Mouse (Mus musculus) hindbrain, embryonic 11.5 days (tissue): ENCODE data around the gene Pdzk1ip1. TPM values are rescaled to one million over a fixed set of nuclear protein-coding genes. Genes with fewer than 3 reads are reported as not detected.

ENCODE experiments used
- ATAC-seq: fragments of 200-750 bp; cut with Nextera tagmentation; 2 replicates; pipeline ENCODE4 v1.8.0; 2017; ENCODE audit warnings: mild to moderate bottlenecking, moderate TSS enrichment, moderate library complexity; ENCODE audit not compliant: low FRiP score
- DNase-seq: peaks from one replicate; pipeline ENCODE4 v3.0.0-alpha.2; 2015; ENCODE audit warnings: low spot score
- H3K27ac ChIP-seq: fragments of 300-500 bp; sonication (generic); 2 replicates; pipeline ENCODE4 v1.5.1; 2014; ENCODE audit warnings: mild to moderate bottlenecking, low read depth, low read length
- H3K27me3 ChIP-seq: fragments of 300-500 bp; sonication (generic); 2 replicates; pipeline ENCODE4 v1.6.1; 2014; ENCODE audit warnings: mild to moderate bottlenecking, low read length, moderate library complexity, mixed read lengths; ENCODE audit not compliant: control insufficient read depth, insufficient read depth
- H3K36me3 ChIP-seq: fragments of 300-500 bp; sonication (generic); 2 replicates; pipeline ENCODE4 v1.6.1; 2014; ENCODE audit warnings: mild to moderate bottlenecking, low read length, moderate library complexity, mixed read lengths; ENCODE audit not compliant: control insufficient read depth, insufficient read depth
- H3K4me1 ChIP-seq: fragments of 300-500 bp; sonication (generic); replicated peaks from 2 replicates; pipeline ENCODE4 v1.6.1; 2014; ENCODE audit warnings: low read length, mixed read lengths; ENCODE audit not compliant: control insufficient read depth, insufficient read depth
- H3K4me2 ChIP-seq: fragments of 300-500 bp; sonication (generic); replicated peaks from 2 replicates; pipeline ENCODE4 v1.6.1; 2014; ENCODE audit warnings: mild to moderate bottlenecking, low read depth, low read length
- H3K4me3 ChIP-seq: fragments of 300-500 bp; sonication (generic); 2 replicates; pipeline ENCODE4 v1.5.1; 2014; ENCODE audit warnings: low read depth, low read length
- H3K9ac ChIP-seq: fragments of 300-500 bp; sonication (generic); 2 replicates; pipeline ENCODE4 v1.6.1; 2014; ENCODE audit warnings: low read depth, low read length
- H3K9me3 ChIP-seq: fragments of 300-500 bp; sonication (generic); 2 replicates; pipeline ENCODE4 v1.6.1; 2016; ENCODE audit warnings: low read length; ENCODE audit not compliant: control insufficient read depth
- WGBS: fragments of 180-500 bp; shearing (Covaris S2); extraction: QIAGEN DNeasy Blood & Tissue Kit; methylation state at CpG from one replicate; pipeline ENCODE4 v1.1.7; 2014; 5-methylcytosine and 5-hydroxymethylcytosine counted together
- polyA plus RNA-seq: library from polyadenylated mRNA; unstranded; fragments of >200 nt; fragmentation: Nextera tagmentation; extraction: Ambion mirVana; gene quantifications from 2 replicates; pipeline ENCODE4 v1.2.1, GENCODE M21; 2014

Pdzk1ip1 gene
- polyA plus RNA-seq, 1 experiment from 2014 or later, result 12.8 TPM

DNA sequence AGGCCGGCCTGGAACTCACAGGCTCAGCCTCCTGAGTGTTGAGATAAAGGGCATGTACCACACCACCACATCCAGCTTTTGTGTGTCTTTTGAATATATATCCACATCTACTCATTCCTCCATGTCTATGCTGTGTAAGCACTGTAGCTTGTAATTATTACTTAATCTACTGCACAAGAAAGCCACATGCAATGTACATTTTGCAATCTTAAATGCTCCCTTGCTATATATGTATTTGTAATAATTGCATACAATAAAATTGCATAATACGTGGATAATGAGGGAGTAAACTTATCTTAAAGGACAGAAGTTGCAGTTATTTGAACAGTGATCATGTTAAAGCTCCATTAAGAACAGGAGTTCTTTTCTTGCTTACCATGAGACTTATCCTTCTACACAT is 32.7 kb downstream of the Pdzk1ip1 start:
- no peaks in the 10 kb centered on the region for H3K9me3 ChIP-seq
- H3K4me1 ChIP-seq, result no peaks in the 10 kb centered on the region
- no peak for DNase-seq
- H3K9ac ChIP-seq, result no peak overlapping the region
- no peaks in the 10 kb centered on the region for H3K36me3 ChIP-seq
- no peak overlapping the region for H3K4me2 ChIP-seq
- H3K4me3 ChIP-seq, result no peak overlapping the region
- H3K27me3 ChIP-seq, result no peaks in the 10 kb centered on the region
- H3K27ac ChIP-seq, result no peak overlapping the region
- WGBS, result 83% methylated on average over 2 of the region's 2 CpGs
- ATAC-seq, result no peak

- ATAC-seq, result no peak
- no peaks in the 10 kb centered on the region for H3K27me3 ChIP-seq
- H3K4me3 ChIP-seq, result no peak overlapping the region
- no peaks in the 10 kb centered on the region for H3K36me3 ChIP-seq
- no peaks in the 10 kb centered on the region for H3K9me3 ChIP-seq
- no peaks in the 10 kb centered on the region for H3K4me1 ChIP-seq
- no peak for DNase-seq
- H3K4me2 ChIP-seq, result no peak overlapping the region
- no peak overlapping the region for H3K9ac ChIP-seq
- H3K27ac ChIP-seq, result no peak overlapping the region
- 87% methylated on average over 5 of the region's 5 CpGs for WGBS
Observed at GRCm38 (mm10) chr4:115121608-115122007, 33.1 kb downstream of the Pdzk1ip1 start.

GRCm38 (mm10) chr4:115123507-115123906 is 35.0 kb downstream of the Pdzk1ip1 start:
- Histone ChIP-seq H3K27me3 (no peaks in the 10 kb centered on the region), H3K4me3 (no peak overlapping the region), H3K36me3 (no peaks in the 10 kb centered on the region), H3K9me3 (no peaks in the 10 kb centered on the region), H3K27ac (no peak overlapping the region), H3K9ac (no peak overlapping the region), H3K4me1 (no peaks in the 10 kb centered on the region), H3K4me2 (no peak overlapping the region)
- 77% methylated on average over 2 of the region's 2 CpGs for WGBS
- ATAC-seq (no peak), DNase-seq (no peak)

- H3K4me1 ChIP-seq, result no peaks in the 10 kb centered on the region
- H3K4me3 ChIP-seq, result no peak overlapping the region
- H3K9me3 ChIP-seq, result no peaks in the 10 kb centered on the region
- DNase-seq, result no peak
- H3K27me3 ChIP-seq, result no peaks in the 10 kb centered on the region
- H3K36me3 ChIP-seq, result no peaks in the 10 kb centered on the region
- no peak for ATAC-seq
- H3K27ac ChIP-seq, result no peak overlapping the region
- no peak overlapping the region for H3K4me2 ChIP-seq
- H3K9ac ChIP-seq, result no peak overlapping the region
Observed at GRCm38 (mm10) chr4:115124713-115125112, 36.2 kb downstream of the Pdzk1ip1 start.

- no peak for ATAC-seq
- DNase-seq, result peak; percentile 6
- no peak overlapping the region for H3K9ac ChIP-seq
- H3K4me3 ChIP-seq, result peak overlapping the region; percentile 41; the same call in 1 of the 2 replicates
- H3K4me1 ChIP-seq, result 0 out of 2 replicates have a peak, but pooled peaks cover 2% of the 10 kb centered on the region
- 7% methylated on average over 5 of the region's 5 CpGs for WGBS
- no peak overlapping the region for H3K27ac ChIP-seq
- H3K36me3 ChIP-seq, result no peaks in the 10 kb centered on the region
- peaks cover 11% of the 10 kb centered on the region for H3K27me3 ChIP-seq
- H3K4me2 ChIP-seq, result peak overlapping the region; percentile 87; the same call in 1 of the 2 replicates
- H3K9me3 ChIP-seq, result no peaks in the 10 kb centered on the region
Observed at GRCm38 (mm10) chr4:115133085-115133484, 44.6 kb downstream of the Pdzk1ip1 start.

DNA sequence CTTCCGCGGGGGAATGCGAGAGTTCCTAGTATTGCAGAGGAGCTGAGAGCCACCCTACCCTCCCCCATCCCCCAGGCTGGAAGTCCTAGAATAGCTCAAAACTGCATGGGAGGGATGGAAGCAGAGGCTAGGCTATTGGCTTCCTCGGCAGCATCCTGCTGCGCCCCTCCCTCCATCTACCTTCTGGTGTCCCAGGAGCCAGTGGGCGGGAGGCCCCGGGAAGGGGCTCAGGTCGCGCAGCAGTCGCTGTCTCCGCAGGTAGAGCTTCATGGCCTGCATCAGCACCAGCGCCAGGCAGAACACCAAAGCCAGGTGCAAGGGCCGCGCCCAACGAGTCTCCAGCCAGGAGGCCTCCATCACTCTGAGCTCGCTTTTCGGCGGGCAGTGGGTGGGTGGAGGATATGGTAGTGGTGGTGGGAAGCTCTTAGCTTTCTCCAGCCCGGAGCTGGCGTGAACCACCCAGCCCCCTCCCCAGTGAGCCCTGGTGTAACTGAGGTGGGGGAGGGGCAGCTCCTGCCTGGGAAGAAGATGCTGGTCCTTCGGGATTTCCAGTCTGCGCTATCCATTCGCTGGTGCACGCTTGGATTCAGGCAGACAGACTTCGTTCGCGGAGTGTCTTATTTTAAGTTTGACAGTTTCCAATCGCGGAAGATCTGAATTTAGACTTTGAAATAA is 45.2 kb downstream of the Pdzk1ip1 start, which contains the start of gene Cyp4x1:
Gene Cyp4x1, minus strand, starts transcription at position 661 of the 675 bp plus-strand sequence.
- ATAC-seq (peak; percentile 77), DNase-seq (peak; percentile 54)
- H3K4me2 ChIP-seq, result peak within 1 kb of the TSS; percentile 87
- WGBS, result 1% methylated on average over 29 of the region's 29 CpGs
- peak within 1 kb of the TSS; percentile 38 for H3K9ac ChIP-seq
- no peaks in the 10 kb centered on the region for H3K36me3 ChIP-seq
- H3K27ac ChIP-seq, result no peak within 1 kb of the TSS
- H3K27me3 ChIP-seq, result peaks cover 11% of the 10 kb centered on the region
- peak within 1 kb of the TSS; percentile 41 for H3K4me3 ChIP-seq
- no peaks in the 10 kb centered on the region for H3K9me3 ChIP-seq
- 0 out of 2 replicates have a peak, but pooled peaks cover 2% of the 10 kb centered on the region for H3K4me1 ChIP-seq

- H3K9me3 ChIP-seq, result no peaks in the 10 kb centered on the region
- peak overlapping the region; percentile 41; the same call in 1 of the 2 replicates for H3K4me3 ChIP-seq
- H3K36me3 ChIP-seq, result no peaks in the 10 kb centered on the region
- ATAC-seq, result no peak
- H3K4me2 ChIP-seq, result peak overlapping the region; percentile 87
- H3K27me3 ChIP-seq, result peaks cover 11% of the 10 kb centered on the region
- 20% methylated on average over 7 of the region's 7 CpGs for WGBS
- DNase-seq, result no peak
- H3K4me1 ChIP-seq, result 0 out of 2 replicates have a peak, but pooled peaks cover 2% of the 10 kb centered on the region
- no peak overlapping the region; the same call in 1 of the 2 replicates for H3K9ac ChIP-seq
- H3K27ac ChIP-seq, result no peak overlapping the region
Observed at GRCm38 (mm10) chr4:115134296-115134630, 45.8 kb downstream of the Pdzk1ip1 start.

Other genes starting within 250 kb of the Pdzk1ip1 start
- gene Foxd2, start 179.8 kb upstream of the Pdzk1ip1 start, polyA plus RNA-seq, result 0.74 and 0.93 TPM in 2 replicates
- not detected in 2 replicates for gene Foxe3, start 162.7 kb upstream of the Pdzk1ip1 start, polyA plus RNA-seq
- gene Cmpk1, start 101.5 kb upstream of the Pdzk1ip1 start, polyA plus RNA-seq, result 134 and 150 TPM in 2 replicates
- 18.3 and 23.0 TPM in 2 replicates for gene Stil, start 88.5 kb upstream of the Pdzk1ip1 start, polyA plus RNA-seq
- gene Tal1, start 32.3 kb upstream of the Pdzk1ip1 start, polyA plus RNA-seq, result 8.6 and 10.3 TPM in 2 replicates
- 0.75 and 0.79 TPM in 2 replicates for gene Cyp4x1, start 45.6 kb downstream of the Pdzk1ip1 start, polyA plus RNA-seq
- gene Cyp4a29, start 153.4 kb downstream of the Pdzk1ip1 start, polyA plus RNA-seq, result not detected in 2 replicates
- not detected in 2 replicates for gene Cyp4a12a, start 210.3 kb downstream of the Pdzk1ip1 start, polyA plus RNA-seq